8 mouse cellular contexts compared by ENCODE assay signal in the genomic region with DNA sequence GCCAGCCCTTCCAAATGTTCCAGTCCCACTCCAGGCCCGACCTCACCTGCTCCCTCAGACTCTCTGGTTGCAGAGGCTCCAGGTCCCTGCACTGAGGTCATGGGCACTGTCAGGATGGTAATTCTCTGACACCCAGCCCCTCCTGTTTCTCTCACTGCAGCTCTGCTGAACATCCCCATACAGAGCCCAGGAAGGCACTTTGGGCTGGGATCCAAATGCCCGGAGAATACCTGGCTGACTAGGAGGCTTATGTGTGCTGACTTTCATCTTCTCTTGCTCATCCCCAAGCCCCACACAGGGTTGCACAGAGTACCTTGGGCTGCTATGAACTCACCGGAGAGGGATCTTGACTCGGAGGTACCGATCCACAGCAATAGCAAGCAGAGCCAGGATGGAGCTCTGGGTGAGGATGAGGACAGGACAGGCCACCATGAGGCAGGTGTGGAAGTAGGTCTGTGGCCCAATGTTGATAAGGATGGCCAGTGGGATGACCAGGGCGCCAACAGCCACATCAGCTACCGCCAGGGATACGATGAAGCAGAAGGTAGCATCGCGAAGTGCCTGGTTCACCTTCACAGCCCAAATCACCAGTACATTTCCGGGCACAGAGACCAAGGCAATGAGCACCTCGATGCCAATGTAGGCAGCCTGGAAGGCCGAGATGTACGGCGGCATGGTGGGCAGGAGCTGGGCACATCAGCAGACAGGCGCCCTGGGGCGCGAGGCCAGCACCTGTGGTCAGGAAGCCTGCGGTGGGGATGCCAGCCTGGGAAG. TPM values are rescaled to one million over a fixed set of nuclear protein-coding genes. Genes with fewer than 3 reads are reported as not detected.
DNase-seq lines count a peak whose midpoint lies in the region; ATAC-seq and TF ChIP-seq lines count a peak whose summit lies in the region.

No protein-coding gene starts in this region.

- H3K4me1 ChIP-seq in megakaryocyte, embryonic 14.5 days = peaks cover 22% of the 10 kb centered on the region
- H3K4me1 ChIP-seq in hindbrain, postnatal 0 days (ENCODE audit: insufficient read depth, low read length) = peaks cover 38% of the 10 kb centered on the region
- peaks cover 5% of the 10 kb centered on the region for H3K4me1 ChIP-seq in stomach, postnatal 0 days (replicated peaks; ENCODE audit: control insufficient read depth, insufficient read depth)

- no peak for TF ChIP-seq EP300 in stomach, postnatal 0 days (optimal IDR thresholded peaks at IDR 0.05)

- H3K9ac ChIP-seq in hindbrain, postnatal 0 days (replicated peaks; ENCODE audit: low read length) = peak overlapping the region; percentile 46; the same call in 1 of the 2 replicates
- peak overlapping the region; percentile 41 for H3K9ac ChIP-seq in stomach, postnatal 0 days (ENCODE audit: low read length)

- no peaks in the 10 kb centered on the region for H3K36me3 ChIP-seq in megakaryocyte, embryonic 14.5 days (replicated peaks; ENCODE audit: low read length)
- no peaks in the 10 kb centered on the region for H3K36me3 ChIP-seq in hindbrain, postnatal 0 days (ENCODE audit: insufficient read depth, low read length)
- H3K36me3 ChIP-seq in stomach, postnatal 0 days (ENCODE audit: control insufficient read depth, insufficient read depth, low read length) = no peaks in the 10 kb centered on the region

- DNase-seq in adrenal gland, adult (ENCODE audit: inconsistent age in 2 of 2, low spot score in 1 of 2) = peak; percentile 55 to 78
- no peak for DNase-seq in adrenal gland, postnatal 36 days
- DNase-seq in hindbrain, postnatal 0 days (ENCODE audit: low spot score) = no peak
- DNase-seq in stomach, postnatal 0 days (ENCODE audit: low spot score) = no peak
- DNase-seq in T-cell, adult 2 months (ENCODE audit: low spot score) = no peak
- DNase-seq in gastrocnemius, postnatal 4 days (ENCODE audit: low spot score in 2 of 2) = no peak

- no peaks in the 10 kb centered on the region for H3K9me3 ChIP-seq in megakaryocyte, embryonic 14.5 days
- no peaks in the 10 kb centered on the region for H3K9me3 ChIP-seq in hindbrain, postnatal 0 days (ENCODE audit: low read length)
- H3K9me3 ChIP-seq in stomach, postnatal 0 days (ENCODE audit: control insufficient read depth, low read length) = no peaks in the 10 kb centered on the region

- TF ChIP-seq CTCF in hindbrain, postnatal 0 days (IDR thresholded peaks at IDR 0.05; ENCODE audit: low read depth) = no peak
- no peak for TF ChIP-seq CTCF in stomach, postnatal 0 days (IDR thresholded peaks at IDR 0.05; ENCODE audit: low read depth)

- no peak for ATAC-seq in megakaryocyte, adult 5-6 weeks (ENCODE audit: poor library complexity, severe bottlenecking)
- no peak for ATAC-seq in hindbrain, postnatal 0 days
- ATAC-seq in stomach, postnatal 0 days (ENCODE audit: low FRiP score, low TSS enrichment) = no peak; the same call in 1 of the 2 replicates

- H3K27ac ChIP-seq in hindbrain, postnatal 0 days = peak overlapping the region; percentile 61
- peak overlapping the region; percentile 79 for H3K27ac ChIP-seq in stomach, postnatal 0 days (replicated peaks)

- peaks cover 87% of the 10 kb centered on the region for H3K27me3 ChIP-seq in megakaryocyte, embryonic 14.5 days (replicated peaks)
- H3K27me3 ChIP-seq in hindbrain, postnatal 0 days (ENCODE audit: insufficient read depth, low read length) = no peaks in the 10 kb centered on the region; the same call in 1 of the 2 replicates
- no peaks in the 10 kb centered on the region for H3K27me3 ChIP-seq in stomach, postnatal 0 days (ENCODE audit: control insufficient read depth, insufficient read depth, low read length)

- WGBS in hindbrain, postnatal 0 days = 43% methylated on average over 19 of the region's 19 CpGs
- WGBS in stomach, postnatal 0 days = 58% methylated on average over 19 of the region's 19 CpGs

- H3K4me2 ChIP-seq in hindbrain, postnatal 0 days (ENCODE audit: low read depth, low read length) = peak overlapping the region; percentile 77
- H3K4me2 ChIP-seq in stomach, postnatal 0 days (replicated peaks; ENCODE audit: low read depth) = peak overlapping the region; percentile 73

- peak overlapping the region; percentile 44 for H3K4me3 ChIP-seq in megakaryocyte, embryonic 14.5 days (replicated peaks)
- H3K4me3 ChIP-seq in hindbrain, postnatal 0 days (ENCODE audit: low read length) = peak overlapping the region; percentile 47
- peak overlapping the region; percentile 39 for H3K4me3 ChIP-seq in stomach, postnatal 0 days (ENCODE audit: low read depth, low read length)

RNA-seq across cellular contexts. Expression of a gene that starts 1.4 kb away (rescaled TPM):
- 100 to 1,000 TPM; 110 to 137 TPM for total RNA-seq in adrenal gland, postnatal 36 days (2021)
- polyA plus RNA-seq in megakaryocyte, embryonic 14.5 days (2012; ENCODE audit: insufficient read depth, low replicate concordance) = 0.50 TPM in 1 of 2 replicates, not detected in the other
- total RNA-seq in megakaryocyte, adult 5-6 weeks (2015) = not detected in 2 replicates
- not detected in 2 replicates for total RNA-seq in megakaryocyte, adult 5-6 weeks (2017)
- 51.1 and 54.2 TPM in 2 replicates for total RNA-seq in hindbrain, postnatal 0 days (2014; rRNA removed)
- polyA plus RNA-seq in hindbrain, postnatal 0 days (2015; fragmentation: Nextera tagmentation; extraction: Ambion mirVana) = 32.6 and 33.4 TPM in 2 replicates
- 11.2 and 11.4 TPM in 2 replicates for polyA plus RNA-seq in stomach, postnatal 0 days (2015; fragmentation: Nextera tagmentation; extraction: Ambion mirVana)
- total RNA-seq in gastrocnemius, postnatal 4 days (2021) = under 1 TPM; 0.61 to 0.78 TPM

RNA-seq across cellular contexts. Expression of a gene that starts 40.6 kb away (rescaled TPM):
- under 1 TPM in 1 of 2 experiments, not detected in 1; 0.13 TPM for total RNA-seq in adrenal gland, postnatal 36 days (2021)
- not detected in 2 replicates for polyA plus RNA-seq in megakaryocyte, embryonic 14.5 days (2012; ENCODE audit: insufficient read depth, low replicate concordance)
- 0.09 and 0.16 TPM in 2 replicates for total RNA-seq in megakaryocyte, adult 5-6 weeks (2015)
- total RNA-seq in megakaryocyte, adult 5-6 weeks (2017) = not detected in 2 replicates
- total RNA-seq in hindbrain, postnatal 0 days (2014; rRNA removed) = not detected in 2 replicates
- 0.08 TPM in 1 of 2 replicates, not detected in the other for polyA plus RNA-seq in hindbrain, postnatal 0 days (2015; fragmentation: Nextera tagmentation; extraction: Ambion mirVana)
- 1.6 and 2.2 TPM in 2 replicates for polyA plus RNA-seq in stomach, postnatal 0 days (2015; fragmentation: Nextera tagmentation; extraction: Ambion mirVana)
- 10 to 100 TPM; 64.5 to 81.3 TPM for total RNA-seq in gastrocnemius, postnatal 4 days (2021)

RNA-seq across cellular contexts. Expression of a gene that starts 51.9 kb away (rescaled TPM):
- 1 to 10 TPM; 1.3 to 1.7 TPM for total RNA-seq in adrenal gland, postnatal 36 days (2021)
- 5.0 TPM in 1 of 2 replicates, not detected in the other for polyA plus RNA-seq in megakaryocyte, embryonic 14.5 days (2012; ENCODE audit: insufficient read depth, low replicate concordance)
- 137 and 168 TPM in 2 replicates for total RNA-seq in megakaryocyte, adult 5-6 weeks (2015)
- total RNA-seq in megakaryocyte, adult 5-6 weeks (2017) = 120 and 142 TPM in 2 replicates
- total RNA-seq in hindbrain, postnatal 0 days (2014; rRNA removed) = 4.5 and 6.2 TPM in 2 replicates
- polyA plus RNA-seq in hindbrain, postnatal 0 days (2015; fragmentation: Nextera tagmentation; extraction: Ambion mirVana) = 3.1 and 4.1 TPM in 2 replicates
- polyA plus RNA-seq in stomach, postnatal 0 days (2015; fragmentation: Nextera tagmentation; extraction: Ambion mirVana) = 2.8 and 3.1 TPM in 2 replicates
- 10 to 100 TPM in 1 of 2 experiments, 1 to 10 TPM in 1; 9.7 to 12.8 TPM for total RNA-seq in gastrocnemius, postnatal 4 days (2021)

RNA-seq across cellular contexts. Expression of a gene that starts 55.9 kb away (rescaled TPM):
- total RNA-seq in adrenal gland, postnatal 36 days (2021) = not detected
- not detected in 2 replicates for polyA plus RNA-seq in megakaryocyte, embryonic 14.5 days (2012; ENCODE audit: insufficient read depth, low replicate concordance)
- not detected in 2 replicates for total RNA-seq in megakaryocyte, adult 5-6 weeks (2015)
- total RNA-seq in megakaryocyte, adult 5-6 weeks (2017) = not detected in 2 replicates
- total RNA-seq in hindbrain, postnatal 0 days (2014; rRNA removed) = 0.16 TPM in 1 of 2 replicates, not detected in the other
- not detected in 2 replicates for polyA plus RNA-seq in hindbrain, postnatal 0 days (2015; fragmentation: Nextera tagmentation; extraction: Ambion mirVana)
- polyA plus RNA-seq in stomach, postnatal 0 days (2015; fragmentation: Nextera tagmentation; extraction: Ambion mirVana) = 2.7 and 5.0 TPM in 2 replicates
- 100 to 1,000 TPM; 212 to 220 TPM for total RNA-seq in gastrocnemius, postnatal 4 days (2021)

Comparison
In these comparisons a context has a peak if more than half of its experiments do, and no peak if none do; other contexts are left out.
1. DNase-seq: peak in adrenal gland, adult (2 of 2); none in adrenal gland, postnatal 36 days (0 of 2), hindbrain, postnatal 0 days (single experiment), stomach, postnatal 0 days (single experiment), T-cell, adult 2 months (single experiment) and gastrocnemius, postnatal 4 days (0 of 2).
2. RNA of a gene that starts 1.4 kb away (total RNA-seq): 110 to 137 TPM in adrenal gland, postnatal 36 days and 51.1 to 54.2 TPM in hindbrain, postnatal 0 days; 0.61 to 0.78 TPM in gastrocnemius, postnatal 4 days and not detected in megakaryocyte, adult 5-6 weeks; every median in the first group is over 10 times any median in the second.
3. RNA of a gene that starts 40.6 kb away (total RNA-seq): 64.5 to 81.3 TPM in gastrocnemius, postnatal 4 days; 0.13 TPM in adrenal gland, postnatal 36 days, 0.09 to 0.16 TPM in megakaryocyte, adult 5-6 weeks and not detected in hindbrain, postnatal 0 days; every median in the first group is over 10 times any median in the second.
4. RNA of a gene that starts 51.9 kb away (total RNA-seq): 120 to 168 TPM in megakaryocyte, adult 5-6 weeks; 9.7 to 12.8 TPM in gastrocnemius, postnatal 4 days, 4.5 to 6.2 TPM in hindbrain, postnatal 0 days and 1.3 to 1.7 TPM in adrenal gland, postnatal 36 days; every median in the first group is over 4 times any median in the second.
5. Peak in every context shown above with its lines, with median percentiles within 50 percentile points of each other: H3K4me3 ChIP-seq.